Mouse (Mus musculus): ENCODE results near the gene Gjc1. TPM values are rescaled to one million over a fixed set of nuclear protein-coding genes. Genes with fewer than 3 reads are reported as not detected.

The Gjc1 gene
- polyA plus RNA-seq, 1 experiment from 2014 or later: 2.7 TPM

- ATAC-seq (ENCODE audit: low read depth): no peak
- H3K4me3 ChIP-seq (replicated peaks): no peak within 1 kb of the TSS
Measured at GRCm38 (mm10) chr11:102835549-102835948, 16.0 kb upstream of the Gjc1 start, which contains the start of gene Higd1b. Higd1b (plus strand) TSS chr11:102835849.

GRCm38 (mm10) chr11:102834219-102834618 lies 14.7 kb upstream of the Gjc1 start:
- H3K4me1 ChIP-seq (replicated peaks): no peaks in the 10 kb centered on the region
- no peak for ATAC-seq (ENCODE audit: low read depth)
- H3K9ac ChIP-seq: no peak overlapping the region
- no peak for DNase-seq
- WGBS (ENCODE audit: insufficient replicate concordance): 81% methylated on average over 10 of the region's 10 CpGs
- H3K27ac ChIP-seq: no peak overlapping the region
- peaks cover 30% of the 10 kb centered on the region for H3K36me3 ChIP-seq
- 0 out of 2 replicates have a peak, but pooled peaks cover 8% of the 10 kb centered on the region for H3K27me3 ChIP-seq
- no peak overlapping the region for H3K4me3 ChIP-seq (replicated peaks)
- H3K4me2 ChIP-seq: no peak overlapping the region
- no peaks in the 10 kb centered on the region for H3K9me3 ChIP-seq (replicated peaks)

More at GRCm38 (mm10) chr11:102835549-102835948, 16.0 kb upstream of the Gjc1 start, which contains the start of gene Higd1b:
- Histone ChIP-seq H3K4me1 (replicated peaks) (no peaks in the 10 kb centered on the region), H3K27me3 (0 out of 2 replicates have a peak, but pooled peaks cover 8% of the 10 kb centered on the region), H3K4me2 (no peak within 1 kb of the TSS), H3K27ac (no peak within 1 kb of the TSS), H3K36me3 (peaks cover 43% of the 10 kb centered on the region), H3K9ac (no peak within 1 kb of the TSS), H3K9me3 (replicated peaks) (no peaks in the 10 kb centered on the region)
- 76% methylated on average over 4 of the region's 4 CpGs for WGBS (ENCODE audit: insufficient replicate concordance)
- DNase-seq: no peak

GRCm38 (mm10) chr11:102832700-102833297 lies 13.3 kb upstream of the Gjc1 start:
- no peak overlapping the region for H3K27ac ChIP-seq
- H3K9ac ChIP-seq: no peak overlapping the region
- DNase-seq (no peak), ATAC-seq (ENCODE audit: low read depth) (no peak)
- peaks cover 16% of the 10 kb centered on the region for H3K36me3 ChIP-seq
- no peaks in the 10 kb centered on the region for H3K4me1 ChIP-seq (replicated peaks)
- 58% methylated on average over 18 of the region's 18 CpGs for WGBS (ENCODE audit: insufficient replicate concordance)
- H3K27me3 ChIP-seq: 0 out of 2 replicates have a peak, but pooled peaks cover 9% of the 10 kb centered on the region
- H3K9me3 ChIP-seq (replicated peaks): no peaks in the 10 kb centered on the region
- H3K4me2 ChIP-seq: no peak overlapping the region
- no peak overlapping the region for H3K4me3 ChIP-seq (replicated peaks)

GRCm38 (mm10) chr11:102830276-102830675 lies 10.8 kb upstream of the Gjc1 start:
- Histone ChIP-seq H3K4me3 (replicated peaks) (no peak overlapping the region), H3K9ac (no peak overlapping the region), H3K36me3 (no peaks in the 10 kb centered on the region), H3K27ac (no peak overlapping the region), H3K9me3 (replicated peaks) (no peaks in the 10 kb centered on the region), H3K4me1 (replicated peaks) (no peaks in the 10 kb centered on the region), H3K27me3 (peaks cover 15% of the 10 kb centered on the region; the same call in 1 of the 2 replicates), H3K4me2 (no peak overlapping the region)
- DNase-seq: no peak
- no peak for ATAC-seq (ENCODE audit: low read depth)
- WGBS (ENCODE audit: insufficient replicate concordance): 55% methylated on average over 4 of the region's 4 CpGs

- H3K27ac ChIP-seq: no peak overlapping the region
- no peaks in the 10 kb centered on the region for H3K36me3 ChIP-seq
- H3K27me3 ChIP-seq: peaks cover 35% of the 10 kb centered on the region
Measured at GRCm38 (mm10) chr11:102827097-102827496, 7.6 kb upstream of the Gjc1 start.

GRCm38 (mm10) chr11:102826476-102826875 lies 7.0 kb upstream of the Gjc1 start:
- H3K9ac ChIP-seq: no peak overlapping the region
- H3K9me3 ChIP-seq (replicated peaks): no peaks in the 10 kb centered on the region
- WGBS (ENCODE audit: insufficient replicate concordance): 57% methylated on average over 2 of the region's 2 CpGs
- no peaks in the 10 kb centered on the region for H3K4me1 ChIP-seq (replicated peaks)
- DNase-seq (no peak), ATAC-seq (ENCODE audit: low read depth) (no peak)
- no peak overlapping the region for H3K27ac ChIP-seq
- peaks cover 38% of the 10 kb centered on the region for H3K27me3 ChIP-seq
- H3K4me3 ChIP-seq (replicated peaks): no peak overlapping the region
- H3K36me3 ChIP-seq: no peaks in the 10 kb centered on the region
- no peak overlapping the region for H3K4me2 ChIP-seq

More at GRCm38 (mm10) chr11:102827097-102827496, 7.6 kb upstream of the Gjc1 start:
- no peak overlapping the region for H3K4me2 ChIP-seq
- no peaks in the 10 kb centered on the region for H3K4me1 ChIP-seq (replicated peaks)
- H3K9ac ChIP-seq: no peak overlapping the region
- 40% methylated on average over 4 of the region's 4 CpGs for WGBS (ENCODE audit: insufficient replicate concordance)
- H3K9me3 ChIP-seq (replicated peaks): no peaks in the 10 kb centered on the region
- ATAC-seq (ENCODE audit: low read depth) (no peak), DNase-seq (no peak)
- no peak overlapping the region for H3K4me3 ChIP-seq (replicated peaks)

- ATAC-seq (ENCODE audit: low read depth) (no peak), DNase-seq (no peak)
- H3K27me3 ChIP-seq: peaks cover 80% of the 10 kb centered on the region
- H3K4me3 ChIP-seq (replicated peaks): no peak overlapping the region
- no peaks in the 10 kb centered on the region for H3K36me3 ChIP-seq
- 38% methylated on average over 6 of the region's 6 CpGs for WGBS (ENCODE audit: insufficient replicate concordance)
- no peak overlapping the region for H3K9ac ChIP-seq
- H3K27ac ChIP-seq: no peak overlapping the region
- peaks cover 11% of the 10 kb centered on the region for H3K4me1 ChIP-seq (replicated peaks)
- no peaks in the 10 kb centered on the region for H3K9me3 ChIP-seq (replicated peaks)
- H3K4me2 ChIP-seq: no peak overlapping the region
Measured at GRCm38 (mm10) chr11:102821231-102821630, 1.7 kb upstream of the Gjc1 start.

GRCm38 (mm10) chr11:102820432-102820831 lies 932 bp upstream of the Gjc1 start:
- no peak overlapping the region for H3K4me2 ChIP-seq
- WGBS (ENCODE audit: insufficient replicate concordance): 8% methylated on average over 3 of the region's 3 CpGs
- no peak overlapping the region for H3K27ac ChIP-seq
- peaks cover 82% of the 10 kb centered on the region for H3K27me3 ChIP-seq
- no peaks in the 10 kb centered on the region for H3K36me3 ChIP-seq
- no peak for DNase-seq
- H3K9me3 ChIP-seq (replicated peaks): no peaks in the 10 kb centered on the region
- no peak for ATAC-seq (ENCODE audit: low read depth)
- no peak overlapping the region for H3K4me3 ChIP-seq (replicated peaks)
- no peak overlapping the region for H3K9ac ChIP-seq
- H3K4me1 ChIP-seq (replicated peaks): peaks cover 11% of the 10 kb centered on the region

- Histone ChIP-seq H3K4me3 (replicated peaks) (0 out of 2 replicates have a peak overlapping the region, but pooled peaks have one; percentile 57), H3K4me2 (peak overlapping the region; percentile 67), H3K36me3 (no peaks in the 10 kb centered on the region), H3K9me3 (replicated peaks) (no peaks in the 10 kb centered on the region), H3K9ac (no peak overlapping the region), H3K27me3 (peaks cover 84% of the 10 kb centered on the region), H3K4me1 (replicated peaks) (peaks cover 11% of the 10 kb centered on the region), H3K27ac (no peak overlapping the region)
- ATAC-seq (ENCODE audit: low read depth) (no peak), DNase-seq (no peak)
- WGBS (ENCODE audit: insufficient replicate concordance): 6% methylated on average over 14 of the region's 14 CpGs
Measured at GRCm38 (mm10) chr11:102819783-102820385, 384 bp upstream of the Gjc1 start.

GRCm38 (mm10) chr11:102818121-102819020 lies 1.1 kb downstream of the Gjc1 start:
- no peaks in the 10 kb centered on the region for H3K9me3 ChIP-seq (replicated peaks)
- H3K4me1 ChIP-seq (replicated peaks): peaks cover 11% of the 10 kb centered on the region
- H3K9ac ChIP-seq: peak overlapping the region; percentile 58
- under 1% methylated on average over 87 of the region's 92 CpGs for WGBS (ENCODE audit: insufficient replicate concordance)
- peak overlapping the region; percentile 61; the same call in 1 of the 2 replicates for H3K27ac ChIP-seq
- H3K4me2 ChIP-seq: peak overlapping the region; percentile 67
- no peak for DNase-seq
- H3K27me3 ChIP-seq: peaks cover 77% of the 10 kb centered on the region
- peak overlapping the region; percentile 57 for H3K4me3 ChIP-seq (replicated peaks)
- no peak for ATAC-seq (ENCODE audit: low read depth)
- no peaks in the 10 kb centered on the region for H3K36me3 ChIP-seq

GRCm38 (mm10) chr11:102814881-102815280 lies 4.6 kb downstream of the Gjc1 start:
- Histone ChIP-seq H3K9ac (no peak overlapping the region), H3K36me3 (no peaks in the 10 kb centered on the region), H3K4me2 (no peak overlapping the region), H3K27ac (no peak overlapping the region), H3K27me3 (peaks cover 47% of the 10 kb centered on the region), H3K4me3 (replicated peaks) (no peak overlapping the region), H3K4me1 (replicated peaks) (peaks cover 11% of the 10 kb centered on the region), H3K9me3 (replicated peaks) (no peaks in the 10 kb centered on the region)
- ATAC-seq (ENCODE audit: low read depth): no peak
- no peak for DNase-seq

Data from liver, embryonic 13.5 days (tissue).